Mouse (Mus musculus): ENCODE measurements at regions not wholly inside any gene's neighbourhood (a gene's known extent, or its start where the extent isn't known, plus 50 kb on each side); places are given as distances from the start of the nearest gene placed in this dataset.

- no peak for TF ChIP-seq CHD2 (IDR thresholded peaks at IDR 0.05; ENCODE audit: low read depth, low read length)
- no peak for TF ChIP-seq ZNF384 (IDR thresholded peaks at IDR 0.05; ENCODE audit: low read depth, low read length)
- no peak for TF ChIP-seq HCFC1 (IDR thresholded peaks at IDR 0.05; ENCODE audit: borderline replicate concordance, insufficient read depth, low read length)
- no peak for TF ChIP-seq ZC3H11A (IDR thresholded peaks at IDR 0.05; ENCODE audit: borderline replicate concordance, low read depth, low read length)
- TF ChIP-seq MAFK (IDR thresholded peaks at IDR 0.05; ENCODE audit: insufficient read depth, low read depth, low read length) = no peak
- in situ Hi-C loops (cut with MboI; ENCODE audit: low sequenced_read_pairs in 2 of 2, unreplicated experiment in 2 of 2) = no loop called here
- Histone ChIP-seq H3K9ac (ENCODE audit: insufficient read depth, low read depth, low read length, poor library complexity, severe bottlenecking) (no peak overlapping the region), H3K36me3 (ENCODE audit: control insufficient read depth, insufficient read depth, low read length, poor library complexity, severe bottlenecking) (no peaks in the 10 kb centered on the region), H3K4me1 (ENCODE audit: control insufficient read depth in 2 of 2, insufficient read depth in 2 of 2, low read length in 2 of 2, poor library complexity in 1 of 2) (no peaks in the 10 kb centered on the region), H3K4me3 (ENCODE audit: insufficient read depth in 1 of 2, low read depth in 1 of 2, low read length in 2 of 2, poor library complexity in 1 of 2, severe bottlenecking in 1 of 2) (no peak overlapping the region), H3K9me3 (ENCODE audit: control insufficient read depth, insufficient read depth, low read depth, low read length) (no peaks in the 10 kb centered on the region), H3K27ac (ENCODE audit: insufficient read depth, low read depth, low read length, poor library complexity, severe bottlenecking) (no peak overlapping the region)
- DNase-seq (ENCODE audit: low read depth, low spot score) = no peak
These were observed 91.0 kb upstream of the Cxxc4 start for GRCm38 (mm10) chr3:134145251-134145650.

GRCm38 (mm10) chr3:134145935-134146334 is 90.3 kb upstream of the Cxxc4 start:
- Histone ChIP-seq H3K4me1 (ENCODE audit: control insufficient read depth in 2 of 2, insufficient read depth in 2 of 2, low read length in 2 of 2, poor library complexity in 1 of 2) (no peaks in the 10 kb centered on the region), H3K9ac (ENCODE audit: insufficient read depth, low read depth, low read length, poor library complexity, severe bottlenecking) (no peak overlapping the region), H3K36me3 (ENCODE audit: control insufficient read depth, insufficient read depth, low read length, poor library complexity, severe bottlenecking) (no peaks in the 10 kb centered on the region), H3K4me3 (ENCODE audit: insufficient read depth in 1 of 2, low read depth in 1 of 2, low read length in 2 of 2, poor library complexity in 1 of 2, severe bottlenecking in 1 of 2) (no peak overlapping the region), H3K27ac (ENCODE audit: insufficient read depth, low read depth, low read length, poor library complexity, severe bottlenecking) (no peak overlapping the region), H3K9me3 (ENCODE audit: control insufficient read depth, insufficient read depth, low read depth, low read length) (no peaks in the 10 kb centered on the region)
- no peak for DNase-seq (ENCODE audit: low read depth, low spot score)
- TF ChIP-seq MAFK (IDR thresholded peaks at IDR 0.05; ENCODE audit: insufficient read depth, low read depth, low read length) (no peak), HCFC1 (IDR thresholded peaks at IDR 0.05; ENCODE audit: borderline replicate concordance, insufficient read depth, low read length) (no peak), ZNF384 (IDR thresholded peaks at IDR 0.05; ENCODE audit: low read depth, low read length) (no peak), ZC3H11A (IDR thresholded peaks at IDR 0.05; ENCODE audit: borderline replicate concordance, low read depth, low read length) (no peak), CHD2 (IDR thresholded peaks at IDR 0.05; ENCODE audit: low read depth, low read length) (no peak)
- in situ Hi-C loops (cut with MboI; ENCODE audit: low sequenced_read_pairs in 2 of 2, unreplicated experiment in 2 of 2) = no loop called here

DNA sequence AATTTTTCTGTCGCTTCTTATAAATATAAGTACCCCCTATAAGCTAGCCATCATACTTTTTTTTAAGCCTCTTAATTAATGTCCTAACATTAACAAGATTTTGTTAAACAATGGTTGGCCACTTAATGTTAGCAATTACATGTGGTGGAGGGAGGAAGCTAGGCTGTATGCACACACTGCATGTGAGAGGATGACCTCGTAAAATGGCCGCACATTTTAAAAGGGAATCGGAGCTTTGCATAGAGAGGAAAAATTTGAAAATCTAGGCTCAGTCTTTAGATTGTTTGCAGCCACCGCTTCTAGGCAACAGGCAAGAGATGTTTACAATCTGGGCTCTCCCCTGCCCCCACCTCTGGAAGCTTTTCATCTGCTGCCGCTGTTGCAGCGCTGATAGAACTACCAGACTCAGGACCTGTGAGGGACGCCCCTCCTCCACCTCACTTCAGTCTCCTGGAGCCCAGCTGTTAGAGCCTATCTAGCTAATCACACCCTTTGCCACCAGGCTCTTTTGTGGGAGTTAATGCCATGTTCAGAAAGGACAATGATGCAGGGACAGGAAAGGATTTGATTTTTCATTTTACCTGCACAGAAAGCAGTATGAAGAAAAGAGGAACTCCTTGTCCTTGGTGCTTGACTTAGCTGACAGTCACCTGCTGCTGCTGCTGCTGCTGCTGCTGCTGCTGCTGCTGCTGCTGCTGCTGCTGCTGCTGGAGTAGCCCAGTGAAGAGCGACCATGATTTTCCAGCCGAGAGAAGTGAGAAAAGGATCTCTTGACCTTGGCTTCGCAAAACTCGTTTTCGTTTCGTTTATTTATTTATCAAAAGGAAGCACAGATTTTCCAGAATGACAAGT is 89.7 kb upstream of the Cxxc4 start:
- H3K4me1 ChIP-seq (ENCODE audit: control insufficient read depth in 2 of 2, insufficient read depth in 2 of 2, low read length in 2 of 2, poor library complexity in 1 of 2) = no peaks in the 10 kb centered on the region
- H3K36me3 ChIP-seq (ENCODE audit: control insufficient read depth, insufficient read depth, low read length, poor library complexity, severe bottlenecking) = no peaks in the 10 kb centered on the region
- no peak overlapping the region for H3K9ac ChIP-seq (ENCODE audit: insufficient read depth, low read depth, low read length, poor library complexity, severe bottlenecking)
- no peak overlapping the region for H3K4me3 ChIP-seq (ENCODE audit: insufficient read depth in 1 of 2, low read depth in 1 of 2, low read length in 2 of 2, poor library complexity in 1 of 2, severe bottlenecking in 1 of 2)
- in situ Hi-C loops (cut with MboI; ENCODE audit: low sequenced_read_pairs in 2 of 2, unreplicated experiment in 2 of 2) = no loop called here
- no peaks in the 10 kb centered on the region for H3K9me3 ChIP-seq (ENCODE audit: control insufficient read depth, insufficient read depth, low read depth, low read length)
- TF ChIP-seq HCFC1 (IDR thresholded peaks at IDR 0.05; ENCODE audit: borderline replicate concordance, insufficient read depth, low read length) = no peak
- TF ChIP-seq MAFK (IDR thresholded peaks at IDR 0.05; ENCODE audit: insufficient read depth, low read depth, low read length) = no peak
- TF ChIP-seq ZNF384 (IDR thresholded peaks at IDR 0.05; ENCODE audit: low read depth, low read length) = no peak
- no peak for TF ChIP-seq ZC3H11A (IDR thresholded peaks at IDR 0.05; ENCODE audit: borderline replicate concordance, low read depth, low read length)
- TF ChIP-seq CHD2 (IDR thresholded peaks at IDR 0.05; ENCODE audit: low read depth, low read length) = no peak
- no peak for DNase-seq (ENCODE audit: low read depth, low spot score)
- H3K27ac ChIP-seq (ENCODE audit: insufficient read depth, low read depth, low read length, poor library complexity, severe bottlenecking) = no peak overlapping the region

- DNase-seq (ENCODE audit: low read depth, low spot score) = no peak
- Histone ChIP-seq H3K9me3 (ENCODE audit: control insufficient read depth, insufficient read depth, low read depth, low read length) (no peaks in the 10 kb centered on the region), H3K9ac (ENCODE audit: insufficient read depth, low read depth, low read length, poor library complexity, severe bottlenecking) (no peak overlapping the region), H3K4me3 (ENCODE audit: insufficient read depth in 1 of 2, low read depth in 1 of 2, low read length in 2 of 2, poor library complexity in 1 of 2, severe bottlenecking in 1 of 2) (no peak overlapping the region), H3K27ac (ENCODE audit: insufficient read depth, low read depth, low read length, poor library complexity, severe bottlenecking) (no peak overlapping the region), H3K4me1 (ENCODE audit: control insufficient read depth in 2 of 2, insufficient read depth in 2 of 2, low read length in 2 of 2, poor library complexity in 1 of 2) (no peaks in the 10 kb centered on the region), H3K36me3 (ENCODE audit: control insufficient read depth, insufficient read depth, low read length, poor library complexity, severe bottlenecking) (no peaks in the 10 kb centered on the region)
- in situ Hi-C loops (cut with MboI; ENCODE audit: low sequenced_read_pairs in 2 of 2, unreplicated experiment in 2 of 2) = no loop called here
- TF ChIP-seq HCFC1 (IDR thresholded peaks at IDR 0.05; ENCODE audit: borderline replicate concordance, insufficient read depth, low read length) (no peak), CHD2 (IDR thresholded peaks at IDR 0.05; ENCODE audit: low read depth, low read length) (no peak), ZC3H11A (IDR thresholded peaks at IDR 0.05; ENCODE audit: borderline replicate concordance, low read depth, low read length) (no peak), ZNF384 (IDR thresholded peaks at IDR 0.05; ENCODE audit: low read depth, low read length) (no peak), MAFK (IDR thresholded peaks at IDR 0.05; ENCODE audit: insufficient read depth, low read depth, low read length) (no peak)
These were observed 74.0 kb upstream of the Cxxc4 start for GRCm38 (mm10) chr3:134162288-134162687.

Measured in ES-E14 (cell line).